Mouse (Mus musculus) heart, postnatal 0 days (tissue): Measurements from ENCODE around the gene Serpina1f.

Source experiments
- CTCF ChIP-seq: IDR thresholded peaks from 2 replicates; pipeline ENCODE4 v1.5.1; 2016; ENCODE audit warnings: antibody characterized with exemption, control low read depth, low read depth
- EP300 ChIP-seq: IDR thresholded peaks from 2 replicates; pipeline ENCODE4 v1.6.1; 2016; ENCODE audit warnings: antibody characterized with exemption, low read depth

DNA sequence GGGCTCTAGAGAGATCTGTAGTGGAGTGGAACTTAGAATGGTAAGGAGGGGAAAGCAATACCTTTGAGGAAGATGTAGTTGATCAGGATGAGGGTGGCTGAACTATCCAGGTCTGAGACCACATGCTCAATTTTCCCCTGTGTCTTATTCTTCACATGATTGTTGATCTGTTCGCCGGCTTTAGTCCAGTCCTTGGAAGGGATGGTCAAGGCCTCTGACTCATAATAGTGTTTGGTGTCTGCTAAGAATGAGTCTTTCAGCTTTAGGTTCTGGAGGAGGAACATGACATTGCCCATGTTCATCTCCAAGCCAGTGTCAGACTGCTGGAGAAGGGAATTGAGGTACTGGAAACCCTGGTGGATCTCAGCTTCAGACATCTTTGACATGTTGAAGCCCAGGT is 41.5 kb downstream of the Serpina1f start:
- TF ChIP-seq CTCF (no peak), EP300 (no peak)
